8 mouse cellular contexts compared by ENCODE assay signal in genomic region chr3:89959435-89959834, GRCm38 (mm10). TPM values are rescaled to one million over a fixed set of nuclear protein-coding genes. Genes with fewer than 3 reads are reported as not detected.
DNase-seq lines count a peak whose midpoint lies in the region; ATAC-seq and TF ChIP-seq lines count a peak whose summit lies in the region.

No protein-coding gene starts in this region.

- no peak overlapping the region; the same call in 1 of the 2 replicates for H3K27ac ChIP-seq in heart, embryonic 13.5 days (replicated peaks)
- no peak overlapping the region for H3K27ac ChIP-seq in hindbrain, embryonic 13.5 days
- no peak overlapping the region for H3K27ac ChIP-seq in kidney, embryonic 16.5 days (ENCODE audit: low read length)

- peak overlapping the region; percentile 96 for H3K4me3 ChIP-seq in heart, embryonic 13.5 days
- peak overlapping the region; percentile 94 for H3K4me3 ChIP-seq in hindbrain, embryonic 13.5 days
- peak overlapping the region; percentile 78 for H3K4me3 ChIP-seq in myocyte
- no peak overlapping the region for H3K4me3 ChIP-seq in kidney, embryonic 16.5 days (ENCODE audit: low read length)

- H3K79me2 ChIP-seq in myocyte (ENCODE audit: control insufficient read depth, insufficient read depth), result peaks cover 34% of the 10 kb centered on the region

- TF ChIP-seq POLR2A in myocyte (IDR thresholded peaks at IDR 0.05; ENCODE audit: insufficient read length, low read depth), result no peak

- no peak for ATAC-seq in heart, embryonic 13.5 days (ENCODE audit: extremely low read depth, insufficient number of reproducible peaks, low FRiP score, low TSS enrichment)
- no peak for ATAC-seq in hindbrain, embryonic 13.5 days (ENCODE audit: low FRiP score)
- no peak for ATAC-seq in megakaryocyte progenitor cell, adult 5-6 weeks (replicated peaks; ENCODE audit: poor library complexity)
- no peak for ATAC-seq in kidney, embryonic 16.5 days (ENCODE audit: low FRiP score, low TSS enrichment)

- peaks cover 42% of the 10 kb centered on the region for H3K4me1 ChIP-seq in heart, embryonic 13.5 days
- peaks cover 50% of the 10 kb centered on the region for H3K4me1 ChIP-seq in hindbrain, embryonic 13.5 days (replicated peaks)
- H3K4me1 ChIP-seq in kidney, embryonic 16.5 days (ENCODE audit: insufficient read depth, low read length), result peaks cover 25% of the 10 kb centered on the region

- peak overlapping the region; percentile 48; the same call in 1 of the 2 replicates for H3K9ac ChIP-seq in heart, embryonic 13.5 days
- peak overlapping the region; percentile 99 for H3K9ac ChIP-seq in hindbrain, embryonic 13.5 days
- H3K9ac ChIP-seq in kidney, embryonic 16.5 days (replicated peaks; ENCODE audit: low read length), result no peak overlapping the region

- intact Hi-C loops in heart, postnatal 25 days (cut with DNase I), result loop anchor here (5.0 to 10.0 kb wide), 2 partner anchors 38 to 175 kb away; partner anchors contain the start of gene Hax1

- H3K9me3 ChIP-seq in heart, embryonic 13.5 days, result no peaks in the 10 kb centered on the region
- H3K9me3 ChIP-seq in hindbrain, embryonic 13.5 days, result no peaks in the 10 kb centered on the region
- H3K9me3 ChIP-seq in kidney, embryonic 16.5 days (ENCODE audit: low read length), result no peaks in the 10 kb centered on the region

- H3K4me2 ChIP-seq in heart, embryonic 13.5 days, result peak overlapping the region; percentile 99
- H3K4me2 ChIP-seq in hindbrain, embryonic 13.5 days, result peak overlapping the region; percentile 99
- peak overlapping the region; percentile 88 for H3K4me2 ChIP-seq in myocyte (ENCODE audit: low read depth)
- H3K4me2 ChIP-seq in kidney, embryonic 16.5 days (replicated peaks; ENCODE audit: low read depth, low read length), result no peak overlapping the region

- H3K27me3 ChIP-seq in heart, embryonic 13.5 days (replicated peaks), result no peaks in the 10 kb centered on the region
- no peaks in the 10 kb centered on the region for H3K27me3 ChIP-seq in hindbrain, embryonic 13.5 days
- no peaks in the 10 kb centered on the region for H3K27me3 ChIP-seq in myocyte (ENCODE audit: control insufficient read depth, insufficient read depth, insufficient read length)
- no peaks in the 10 kb centered on the region for H3K27me3 ChIP-seq in kidney, embryonic 16.5 days (ENCODE audit: insufficient read depth, low read length)

- peaks cover 51% of the 10 kb centered on the region for H3K36me3 ChIP-seq in heart, embryonic 13.5 days
- peaks cover 37% of the 10 kb centered on the region for H3K36me3 ChIP-seq in hindbrain, embryonic 13.5 days
- H3K36me3 ChIP-seq in myocyte (ENCODE audit: control insufficient read depth, insufficient read depth), result peaks cover 23% of the 10 kb centered on the region
- peaks cover 29% of the 10 kb centered on the region for H3K36me3 ChIP-seq in kidney, embryonic 16.5 days (ENCODE audit: insufficient read depth, low read length)

- 69% methylated on average over 4 of the region's 4 CpGs for WGBS in heart, embryonic 13.5 days
- WGBS in hindbrain, embryonic 13.5 days, result 65% methylated on average over 4 of the region's 4 CpGs
- WGBS in kidney, embryonic 16.5 days, result 75% methylated on average over 4 of the region's 4 CpGs

- H3ac ChIP-seq in myocyte (ENCODE audit: control insufficient read depth, insufficient read length), result no peak overlapping the region

- DNase-seq in heart, postnatal 25 days (ENCODE audit: low spot score), result no peak
- DNase-seq in ZHBTc4 (ENCODE audit: low read depth, low spot score), result peak; percentile 45
- no peak for DNase-seq in urinary bladder, adult 18-20 months (ENCODE audit: low spot score in 2 of 2)

TF ChIP-seq in myocyte, 11 proteins besides CTCF, POLR2A, EP300 and RAD21:
- no peak for TF ChIP-seq MYOG (IDR thresholded peaks at IDR 0.05; ENCODE audit: control insufficient read depth in 1 of 3, insufficient read depth in 1 of 3, insufficient read length in 2 of 3, low read depth in 2 of 3)
- TF ChIP-seq E2F4 (IDR thresholded peaks at IDR 0.05; ENCODE audit: insufficient read depth), result no peak
- TF ChIP-seq TCF12 (IDR thresholded peaks at IDR 0.05; ENCODE audit: insufficient read depth, poor library complexity, severe bottlenecking), result no peak
- TF ChIP-seq MAX (IDR thresholded peaks at IDR 0.05; ENCODE audit: low read depth), result no peak
- TF ChIP-seq USF1 (IDR thresholded peaks at IDR 0.05; ENCODE audit: low read depth), result no peak
- TF ChIP-seq TCF3 (IDR thresholded peaks at IDR 0.05; ENCODE audit: insufficient read length, low read depth), result no peak
- TF ChIP-seq POLR2AphosphoS2 (IDR thresholded peaks at IDR 0.05; ENCODE audit: insufficient read length, low read depth), result no peak
- TF ChIP-seq SRF (IDR thresholded peaks at IDR 0.05; ENCODE audit: control insufficient read depth, insufficient read length, low read depth), result no peak
- TF ChIP-seq REST (IDR thresholded peaks at IDR 0.05; ENCODE audit: insufficient read depth, insufficient read length), result no peak
- TF ChIP-seq MYOD1 (IDR thresholded peaks at IDR 0.05; ENCODE audit: control insufficient read depth in 1 of 3, insufficient read length in 2 of 3, low read depth in 2 of 3), result no peak

RNA-seq across cellular contexts. Expression of gene Atp8b2, which starts 3.9 kb away (rescaled TPM):
- 9.9 and 10.3 TPM in 2 replicates for polyA plus RNA-seq in heart, embryonic 13.5 days (2015; fragmentation: Nextera tagmentation; extraction: Ambion mirVana)
- 10 to 100 TPM; 25.0 to 32.4 TPM for total RNA-seq in heart, postnatal 25 days (2021)
- 13.4 TPM in 2 replicates for polyA plus RNA-seq in hindbrain, embryonic 13.5 days (2015; fragmentation: Nextera tagmentation; extraction: Ambion mirVana)
- 20.9 TPM for polyA plus RNA-seq in myocyte (2012; fragmentation: generic; extraction: Trizol)
- total RNA-seq in megakaryocyte progenitor cell, adult 5-6 weeks (2015), result 7.3 and 8.6 TPM in 2 replicates
- total RNA-seq in megakaryocyte progenitor cell, adult 5-6 weeks (2017), result 25.7 and 28.5 TPM in 2 replicates
- polyA plus RNA-seq in kidney, embryonic 16.5 days (2015; fragmentation: Nextera tagmentation; extraction: Ambion mirVana), result 11.7 and 15.3 TPM in 2 replicates

RNA-seq across cellular contexts. Expression of gene Hax1, which starts 39.1 kb away (rescaled TPM):
- 79.3 and 97.1 TPM in 2 replicates for polyA plus RNA-seq in heart, embryonic 13.5 days (2015; fragmentation: Nextera tagmentation; extraction: Ambion mirVana)
- total RNA-seq in heart, postnatal 25 days (2021), result 10 to 100 TPM; 41.8 to 46.1 TPM
- polyA plus RNA-seq in hindbrain, embryonic 13.5 days (2015; fragmentation: Nextera tagmentation; extraction: Ambion mirVana), result 127 and 129 TPM in 2 replicates
- 400 TPM for polyA plus RNA-seq in myocyte (2012; fragmentation: generic; extraction: Trizol)
- 145 and 177 TPM in 2 replicates for total RNA-seq in megakaryocyte progenitor cell, adult 5-6 weeks (2015)
- total RNA-seq in megakaryocyte progenitor cell, adult 5-6 weeks (2017), result 81.7 and 92.1 TPM in 2 replicates
- 175 and 189 TPM in 2 replicates for polyA plus RNA-seq in kidney, embryonic 16.5 days (2015; fragmentation: Nextera tagmentation; extraction: Ambion mirVana)

RNA-seq across cellular contexts. Expression of gene Il6ra, which starts 46.4 kb away (rescaled TPM):
- 0.74 and 0.75 TPM in 2 replicates for polyA plus RNA-seq in heart, embryonic 13.5 days (2015; fragmentation: Nextera tagmentation; extraction: Ambion mirVana)
- 1 to 10 TPM; 3.8 to 5.0 TPM for total RNA-seq in heart, postnatal 25 days (2021)
- 0.98 and 1.1 TPM in 2 replicates for polyA plus RNA-seq in hindbrain, embryonic 13.5 days (2015; fragmentation: Nextera tagmentation; extraction: Ambion mirVana)
- polyA plus RNA-seq in myocyte (2012; fragmentation: generic; extraction: Trizol), result 0.91 TPM
- 39.5 and 43.6 TPM in 2 replicates for total RNA-seq in megakaryocyte progenitor cell, adult 5-6 weeks (2015)
- total RNA-seq in megakaryocyte progenitor cell, adult 5-6 weeks (2017), result 12.5 and 15.5 TPM in 2 replicates
- polyA plus RNA-seq in kidney, embryonic 16.5 days (2015; fragmentation: Nextera tagmentation; extraction: Ambion mirVana), result 0.84 and 0.91 TPM in 2 replicates
